ENCODE assay signal across 9 mouse cellular contexts in genomic region chr6:3509782-3510181, GRCm38 (mm10). TPM values are rescaled to one million over a fixed set of nuclear protein-coding genes. Genes with fewer than 3 reads are reported as not detected.
DNase-seq lines count a peak whose midpoint lies in the region; ATAC-seq and TF ChIP-seq lines count a peak whose summit lies in the region.
"Had no signal": no experiment of that assay in that cellular context is flagged by ENCODE, and none has a peak within 500 bp of the region (broad histone marks: within the 10 kb centered on the region; RNA-seq: fewer than 3 reads in every experiment).

No protein-coding gene starts in this region.

- no peak overlapping the region for H3K4me2 ChIP-seq in intestine, embryonic 15.5 days (replicated peaks)
- H3K4me2 ChIP-seq: limb, embryonic 12.5 days had no signal

- H3K27me3 ChIP-seq in heart, embryonic 10.5 days (ENCODE audit: insufficient read depth, poor library complexity, severe bottlenecking) = no peaks in the 10 kb centered on the region
- no peaks in the 10 kb centered on the region for H3K27me3 ChIP-seq in intestine, embryonic 15.5 days (replicated peaks)
- H3K27me3 ChIP-seq: limb, embryonic 12.5 days had no signal

- no peak overlapping the region for H3K4me3 ChIP-seq in heart, embryonic 10.5 days
- H3K4me3 ChIP-seq in intestine, embryonic 15.5 days (replicated peaks) = no peak overlapping the region
- H3K4me3 ChIP-seq: limb, embryonic 12.5 days had no signal

- no peaks in the 10 kb centered on the region for H3K4me1 ChIP-seq in heart, embryonic 10.5 days
- H3K4me1 ChIP-seq in intestine, embryonic 15.5 days (replicated peaks) = no peaks in the 10 kb centered on the region

- no peak for TF ChIP-seq CTCF in brain, embryonic 14.5 days (IDR thresholded peaks at IDR 0.05; ENCODE audit: borderline replicate concordance, extremely low read depth, insufficient read depth, insufficient read length)

- 40% methylated on average over 2 of the region's 2 CpGs for WGBS in heart, embryonic 10.5 days
- 23% methylated on average over 2 of the region's 2 CpGs for WGBS in intestine, embryonic 15.5 days

- no peak for TF ChIP-seq POLR2A in brain, embryonic 14.5 days (IDR thresholded peaks at IDR 0.05; ENCODE audit: borderline replicate concordance, extremely low read depth, insufficient read depth, insufficient read length, poor library complexity, severe bottlenecking)

- DNase-seq in heart, adult 8-10 months (ENCODE audit: low spot score) = peak; percentile 23
- DNase-seq in heart, embryonic 10.5 days (ENCODE audit: low spot score) = no peak
- DNase-seq in A20 (ENCODE audit: low read depth, low spot score) = peak; percentile 64
- DNase-seq in brain, embryonic 14.5 days (ENCODE audit: low read depth) = peak; percentile 90
- peak; percentile 45 for DNase-seq in skeletal muscle tissue, adult 2 months (ENCODE audit: low read depth, low spot score)
- no peak for DNase-seq in gastrocnemius, postnatal 4 days (ENCODE audit: low spot score in 2 of 2)
- no peak for DNase-seq in spleen, postnatal 10 days (ENCODE audit: low spot score in 2 of 2)

- H3K9me3 ChIP-seq in heart, embryonic 10.5 days = no peaks in the 10 kb centered on the region
- no peaks in the 10 kb centered on the region for H3K9me3 ChIP-seq in intestine, embryonic 15.5 days
- H3K9me3 ChIP-seq: limb, embryonic 12.5 days had no signal

- no peak overlapping the region for H3K9ac ChIP-seq in intestine, embryonic 15.5 days
- H3K9ac ChIP-seq: limb, embryonic 12.5 days had no signal

- no peak overlapping the region for H3K27ac ChIP-seq in heart, embryonic 10.5 days
- H3K27ac ChIP-seq in intestine, embryonic 15.5 days = no peak overlapping the region
- H3K27ac ChIP-seq: limb, embryonic 12.5 days had no signal

- peak; percentile 74 for ATAC-seq in intestine, embryonic 15.5 days

- 0 out of 2 replicates have a peak, but pooled peaks cover 2% of the 10 kb centered on the region for H3K36me3 ChIP-seq in heart, embryonic 10.5 days
- H3K36me3 ChIP-seq in intestine, embryonic 15.5 days = no peaks in the 10 kb centered on the region
- H3K36me3 ChIP-seq: limb, embryonic 12.5 days had no signal

RNA-seq across cellular contexts. Expression of gene Vps50, which starts 11.6 kb away (rescaled TPM):
- 10 to 100 TPM; 12.4 to 17.2 (median 16.0) TPM for total RNA-seq in heart, adult 8-10 months (2022)
- 24.2 and 26.1 TPM in 2 replicates for polyA plus RNA-seq in heart, embryonic 10.5 days (2016; fragmentation: Nextera tagmentation; extraction: Ambion mirVana)
- polyA plus RNA-seq in brain, embryonic 14.5 days (2012; rRNA removed) = 21.1 and 24.7 TPM in 2 replicates
- polyA plus RNA-seq in intestine, embryonic 15.5 days (2015; fragmentation: Nextera tagmentation; extraction: Ambion mirVana) = 28.4 and 30.8 TPM in 2 replicates
- 10 to 100 TPM; 17.7 to 21.0 TPM for total RNA-seq in gastrocnemius, postnatal 4 days (2021)

RNA-seq across cellular contexts. Expression of gene Hepacam2, which starts 11.7 kb away (rescaled TPM):
- under 1 TPM; 0.11 to 0.41 (median 0.25) TPM for total RNA-seq in heart, adult 8-10 months (2022)
- polyA plus RNA-seq in heart, embryonic 10.5 days (2016; fragmentation: Nextera tagmentation; extraction: Ambion mirVana) = 0.13 and 0.34 TPM in 2 replicates
- polyA plus RNA-seq in brain, embryonic 14.5 days (2012; rRNA removed) = 2.2 and 2.5 TPM in 2 replicates
- polyA plus RNA-seq in intestine, embryonic 15.5 days (2015; fragmentation: Nextera tagmentation; extraction: Ambion mirVana) = 16.6 and 17.0 TPM in 2 replicates
- not detected for total RNA-seq in gastrocnemius, postnatal 4 days (2021)

Comparison
In these comparisons a context has a peak if more than half of its experiments do, and no peak if none do; other contexts are left out.
1. DNase-seq: peak in heart, adult 8-10 months (single experiment), A20 (single experiment), brain, embryonic 14.5 days (single experiment) and skeletal muscle tissue, adult 2 months (single experiment); none in heart, embryonic 10.5 days (single experiment), gastrocnemius, postnatal 4 days (0 of 2) and spleen, postnatal 10 days (0 of 2).